Mouse (Mus musculus): ENCODE measurements around the gene March10. TPM values are rescaled to one million over a fixed set of nuclear protein-coding genes. Genes with fewer than 3 reads are reported as not detected.

The March10 gene
- polyA plus RNA-seq, 2 experiments = not detected

- H3K4me1 ChIP-seq (replicated peaks; ENCODE audit: control insufficient read depth in 2 of 2, insufficient read depth in 2 of 2, low read length in 1 of 2) = no peaks in the 10 kb centered on the region
- no peak for DNase-seq (ENCODE audit: low read depth in 3 of 3, low spot score in 3 of 3)
- H3K9me3 ChIP-seq (ENCODE audit: control insufficient read depth, low read length) = no peaks in the 10 kb centered on the region
- no peak overlapping the region for H3K27ac ChIP-seq
- H3K27me3 ChIP-seq (ENCODE audit: control insufficient read depth, insufficient read depth, low read length) = no peaks in the 10 kb centered on the region; the same call in 1 of the 2 replicates
- no peak for TF ChIP-seq CTCF (IDR thresholded peaks at IDR 0.05; ENCODE audit: low read depth)
- no peak for TF ChIP-seq EP300 (IDR thresholded peaks at IDR 0.05; ENCODE audit: low read depth)
- no peak for ATAC-seq (ENCODE audit: insufficient read depth)
- no peaks in the 10 kb centered on the region for H3K36me3 ChIP-seq (replicated peaks; ENCODE audit: control insufficient read depth, insufficient read depth, low read depth)
- H3K9ac ChIP-seq (replicated peaks) = no peak overlapping the region
- 25% methylated on average over 7 of the region's 7 CpGs for WGBS (ENCODE audit: insufficient replicate concordance)
- no peak overlapping the region for H3K4me3 ChIP-seq (ENCODE audit: insufficient read depth in 1 of 2, low read depth in 2 of 2, low read length in 2 of 2)
- no peak overlapping the region for H3K4me2 ChIP-seq (ENCODE audit: low read depth)
Measured at GRCm38 (mm10) chr11:105496665-105497064, 40.1 kb upstream of the March10 start.

- no peak for ATAC-seq (ENCODE audit: insufficient read depth)
- no peak for DNase-seq (ENCODE audit: low read depth in 3 of 3, low spot score in 3 of 3)
- Histone ChIP-seq H3K27ac (no peak overlapping the region), H3K36me3 (replicated peaks; ENCODE audit: control insufficient read depth, insufficient read depth, low read depth) (no peaks in the 10 kb centered on the region), H3K27me3 (ENCODE audit: control insufficient read depth, insufficient read depth, low read length) (no peaks in the 10 kb centered on the region; the same call in 1 of the 2 replicates), H3K9me3 (ENCODE audit: control insufficient read depth, low read length) (no peaks in the 10 kb centered on the region), H3K4me3 (ENCODE audit: insufficient read depth in 1 of 2, low read depth in 2 of 2, low read length in 2 of 2) (no peak overlapping the region), H3K4me2 (ENCODE audit: low read depth) (no peak overlapping the region), H3K4me1 (replicated peaks; ENCODE audit: control insufficient read depth in 2 of 2, insufficient read depth in 2 of 2, low read length in 1 of 2) (no peaks in the 10 kb centered on the region), H3K9ac (replicated peaks) (no peak overlapping the region)
- 76% methylated on average over 18 of the region's 18 CpGs for WGBS (ENCODE audit: insufficient replicate concordance)
- TF ChIP-seq EP300 (IDR thresholded peaks at IDR 0.05; ENCODE audit: low read depth) (no peak), CTCF (IDR thresholded peaks at IDR 0.05; ENCODE audit: low read depth) (no peak)
Measured at GRCm38 (mm10) chr11:105495591-105496270, 39.2 kb upstream of the March10 start.

GRCm38 (mm10) chr11:105494786-105495369, 38.3 kb upstream of the March10 start:
- WGBS (ENCODE audit: insufficient replicate concordance) = 66% methylated on average over 6 of the region's 6 CpGs
- ATAC-seq (ENCODE audit: insufficient read depth) = no peak
- H3K4me3 ChIP-seq (ENCODE audit: insufficient read depth in 1 of 2, low read depth in 2 of 2, low read length in 2 of 2) = no peak overlapping the region

GRCm38 (mm10) chr11:105492392-105492791, 35.9 kb upstream of the March10 start:
- Histone ChIP-seq H3K9me3 (ENCODE audit: control insufficient read depth, low read length) (no peaks in the 10 kb centered on the region), H3K4me1 (replicated peaks; ENCODE audit: control insufficient read depth in 2 of 2, insufficient read depth in 2 of 2, low read length in 1 of 2) (no peaks in the 10 kb centered on the region), H3K27me3 (ENCODE audit: control insufficient read depth, insufficient read depth, low read length) (no peaks in the 10 kb centered on the region; the same call in 1 of the 2 replicates), H3K9ac (replicated peaks) (no peak overlapping the region), H3K36me3 (replicated peaks; ENCODE audit: control insufficient read depth, insufficient read depth, low read depth) (no peaks in the 10 kb centered on the region), H3K4me3 (ENCODE audit: insufficient read depth in 1 of 2, low read depth in 2 of 2, low read length in 2 of 2) (no peak overlapping the region), H3K4me2 (ENCODE audit: low read depth) (no peak overlapping the region), H3K27ac (no peak overlapping the region)
- DNase-seq (ENCODE audit: low read depth in 3 of 3, low spot score in 3 of 3) = no peak
- 52% methylated on average over 4 of the region's 4 CpGs for WGBS (ENCODE audit: insufficient replicate concordance)
- TF ChIP-seq EP300 (IDR thresholded peaks at IDR 0.05; ENCODE audit: low read depth) (no peak), CTCF (IDR thresholded peaks at IDR 0.05; ENCODE audit: low read depth) (no peak)
- no peak for ATAC-seq (ENCODE audit: insufficient read depth)

More at GRCm38 (mm10) chr11:105494786-105495369, 38.3 kb upstream of the March10 start:
- Histone ChIP-seq H3K27ac (no peak overlapping the region), H3K4me1 (replicated peaks; ENCODE audit: control insufficient read depth in 2 of 2, insufficient read depth in 2 of 2, low read length in 1 of 2) (no peaks in the 10 kb centered on the region), H3K36me3 (replicated peaks; ENCODE audit: control insufficient read depth, insufficient read depth, low read depth) (no peaks in the 10 kb centered on the region), H3K9ac (replicated peaks) (no peak overlapping the region), H3K27me3 (ENCODE audit: control insufficient read depth, insufficient read depth, low read length) (no peaks in the 10 kb centered on the region; the same call in 1 of the 2 replicates), H3K9me3 (ENCODE audit: control insufficient read depth, low read length) (no peaks in the 10 kb centered on the region), H3K4me2 (ENCODE audit: low read depth) (no peak overlapping the region)
- TF ChIP-seq EP300 (IDR thresholded peaks at IDR 0.05; ENCODE audit: low read depth) (no peak), CTCF (IDR thresholded peaks at IDR 0.05; ENCODE audit: low read depth) (no peak)
- DNase-seq (ENCODE audit: low read depth in 3 of 3, low spot score in 3 of 3) = no peak

- ATAC-seq (ENCODE audit: insufficient read depth) (no peak), DNase-seq (ENCODE audit: low read depth in 3 of 3, low spot score in 3 of 3) (no peak)
- Histone ChIP-seq H3K4me2 (ENCODE audit: low read depth) (no peak overlapping the region), H3K27me3 (ENCODE audit: control insufficient read depth, insufficient read depth, low read length) (no peaks in the 10 kb centered on the region; the same call in 1 of the 2 replicates), H3K4me1 (replicated peaks; ENCODE audit: control insufficient read depth in 2 of 2, insufficient read depth in 2 of 2, low read length in 1 of 2) (no peaks in the 10 kb centered on the region), H3K36me3 (replicated peaks; ENCODE audit: control insufficient read depth, insufficient read depth, low read depth) (no peaks in the 10 kb centered on the region), H3K9me3 (ENCODE audit: control insufficient read depth, low read length) (no peaks in the 10 kb centered on the region), H3K4me3 (ENCODE audit: insufficient read depth in 1 of 2, low read depth in 2 of 2, low read length in 2 of 2) (no peak overlapping the region), H3K9ac (replicated peaks) (no peak overlapping the region), H3K27ac (no peak overlapping the region)
- WGBS (ENCODE audit: insufficient replicate concordance) = 48% methylated on average over 5 of the region's 5 CpGs
- TF ChIP-seq CTCF (IDR thresholded peaks at IDR 0.05; ENCODE audit: low read depth) (no peak), EP300 (IDR thresholded peaks at IDR 0.05; ENCODE audit: low read depth) (no peak)
Measured at GRCm38 (mm10) chr11:105490971-105491370, 34.4 kb upstream of the March10 start.

Measured in liver, embryonic 14.5 days (tissue).